Mouse (Mus musculus) induced T-regulatory cell, adult 2 months (primary cell): ENCODE results near the gene Olfr740.

Experiments used
- DNase-seq: peaks from one replicate; pipeline ENCODE4 v3.0.0-alpha.2; 2012; ENCODE audit warnings: low read depth

Gene Olfr740

DNA sequence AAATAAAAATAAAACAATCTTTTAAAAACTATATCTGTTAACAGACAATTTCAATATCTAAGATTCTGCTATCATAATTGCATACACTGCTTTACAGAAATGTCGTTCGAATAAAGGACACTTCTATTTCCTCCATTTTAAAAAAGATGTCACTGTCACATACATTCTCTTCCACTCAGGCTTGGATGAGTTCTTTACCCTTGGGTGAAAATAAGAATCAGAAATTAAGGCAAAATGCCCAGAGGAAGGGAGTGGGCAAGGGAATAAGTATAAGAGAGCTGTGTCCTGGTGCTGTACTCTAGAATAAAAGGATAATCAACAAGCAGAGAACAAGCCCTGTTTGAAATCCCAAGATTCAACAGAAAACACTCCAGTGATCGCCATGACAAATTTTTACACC lies at the start of gene Olfr740:
Gene Olfr740 (plus strand): TSS at position 301 of the 400 bp plus-strand sequence.
- no peak for DNase-seq

- no peak for DNase-seq
Observed at GRCm38 (mm10) chr14:50407268-50407667, 38.1 kb upstream of the Olfr740 start, which contains the start of gene Olfr738. Olfr738 (plus strand) TSS chr14:50407568.

DNA sequence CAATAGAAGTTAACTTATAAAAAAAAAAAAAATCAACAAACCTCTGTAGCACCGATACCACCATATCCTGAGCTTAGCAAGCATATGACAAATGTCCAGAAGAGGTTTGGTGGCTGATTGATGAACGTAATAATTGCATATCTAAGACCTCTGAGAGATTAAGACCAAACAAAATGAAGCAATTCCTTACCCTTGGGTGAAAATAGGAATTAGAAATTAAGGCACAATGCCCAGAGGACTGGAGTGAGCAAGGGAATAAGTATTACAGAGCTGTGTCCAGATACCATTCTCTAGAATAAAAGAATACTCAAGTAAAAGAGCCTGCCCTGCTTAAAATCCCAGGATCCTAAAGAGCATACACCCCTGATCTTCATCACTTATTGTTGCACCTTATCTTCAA lies 27.0 kb upstream of the Olfr740 start, which contains the start of gene Olfr739:
Gene Olfr739 (plus strand): TSS at position 301 of the 400 bp plus-strand sequence.
- no peak for DNase-seq

DNA sequence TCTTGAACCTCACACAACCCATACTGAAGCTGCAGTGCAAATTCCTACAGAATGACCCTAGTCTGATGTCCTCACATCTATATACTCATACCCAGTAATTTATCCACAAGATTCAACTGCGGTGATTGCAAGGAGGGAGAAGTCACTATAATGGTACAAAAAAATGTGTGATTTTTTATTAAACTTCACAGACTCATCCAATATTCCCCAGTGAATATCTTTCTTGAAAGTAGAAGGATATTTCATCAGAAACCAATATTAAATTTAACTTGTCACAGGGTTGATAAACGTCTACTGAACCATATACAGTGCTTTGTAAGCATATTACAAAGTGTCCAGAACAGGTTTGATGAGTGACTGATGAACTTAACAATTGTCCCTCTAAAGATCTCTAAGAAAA lies 27.1 kb downstream of the Olfr740 start, which contains the start of gene Olfr741:
Gene Olfr741 (plus strand): TSS at position 301 of the 400 bp plus-strand sequence.
- DNase-seq = no peak

GRCm38 (mm10) chr14:50478406-50478805 lies 33.1 kb downstream of the Olfr740 start:
- no peak for DNase-seq

- no peak for DNase-seq
Observed at GRCm38 (mm10) chr14:50503300-50503699, 58.0 kb downstream of the Olfr740 start, which contains the start of gene Olfr742. Olfr742 (plus strand) TSS chr14:50503600.
